Mouse (Mus musculus) bone marrow, adult 2 months (tissue): ENCODE measurements around the gene Zkscan17. TPM values are rescaled to one million over a fixed set of nuclear protein-coding genes. Genes with fewer than 3 reads are reported as not detected.
A peak's percentile ranks its signal among the peaks of the same experiment; 100 is the strongest.

Source experiments
- H3K27ac ChIP-seq: fragments of 200-500 bp; 2 replicates; pipeline ENCODE4 v1.5.1; 2012; ENCODE audit warnings: low read depth, mild to moderate bottlenecking, control low read depth, inconsistent platforms, low read length; ENCODE audit not compliant: control insufficient read depth, poor library complexity, insufficient read depth
- H3K4me1 ChIP-seq: fragments of 200-500 bp; 2 replicates; pipeline ENCODE4 v1.6.1; 2011; ENCODE audit warnings: low read length; ENCODE audit not compliant: control insufficient read depth, insufficient read depth
- H3K4me3 ChIP-seq: fragments of 200-500 bp; replicated peaks from 2 replicates; pipeline ENCODE3; 2011; ENCODE audit warnings: mild to moderate bottlenecking, low read depth, low read length, control low read depth; ENCODE audit not compliant: control insufficient read depth
- CTCF ChIP-seq: fragments of 200-500 bp; IDR thresholded peaks from 2 replicates; pipeline ENCODE4 v1.5.1; 2011; ENCODE audit warnings: low read length, control low read depth; ENCODE audit not compliant: control insufficient read depth, insufficient read depth
- POLR2A ChIP-seq: fragments of 200-500 bp; IDR thresholded peaks from 2 replicates; pipeline ENCODE4 v1.6.1; 2011; ENCODE audit warnings: low read depth, mild to moderate bottlenecking, control low read depth, low read length, borderline replicate concordance; ENCODE audit not compliant: control insufficient read depth
- WGBS: fragments of 180-500 bp; shearing (Covaris S2); methylation state at CpG from one replicate; pipeline ENCODE4 v1.1.7; 2018; 5-methylcytosine and 5-hydroxymethylcytosine counted together
- polyA plus RNA-seq: library from polyadenylated mRNA; stranded (reverse); fragments of >200 nt; gene quantifications from 2 replicates; pipeline ENCODE4 v1.2.4, GENCODE M21; 2011; ENCODE audit warnings: low replicate concordance; ENCODE audit not compliant: missing spikeins, insufficient read depth, insufficient read length

Gene Zkscan17
- polyA plus RNA-seq, 1 experiment, result 7.9 TPM

DNA sequence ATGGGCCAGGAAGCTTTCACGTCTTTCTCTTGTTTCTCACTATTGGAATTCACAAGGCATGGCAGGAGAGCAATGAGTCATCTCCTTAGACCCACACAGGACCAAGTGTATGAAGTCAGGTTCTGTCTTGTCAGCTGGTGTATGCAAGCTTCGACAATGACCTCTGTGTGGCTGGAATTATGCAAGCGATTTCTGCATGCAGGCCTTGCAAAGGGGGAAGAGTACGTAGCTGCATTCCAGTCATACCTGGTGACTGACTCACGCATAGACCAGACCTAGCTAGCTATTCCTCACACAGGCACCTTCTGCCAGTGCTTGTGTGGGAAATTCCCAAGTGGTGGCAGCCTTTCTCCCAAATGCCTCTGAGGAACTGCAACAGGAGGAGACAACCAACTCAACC, 67.6 kb downstream of the Zkscan17 start:
- 64% methylated on average over 5 of the region's 5 CpGs for WGBS
- no peak overlapping the region for H3K4me3 ChIP-seq

DNA sequence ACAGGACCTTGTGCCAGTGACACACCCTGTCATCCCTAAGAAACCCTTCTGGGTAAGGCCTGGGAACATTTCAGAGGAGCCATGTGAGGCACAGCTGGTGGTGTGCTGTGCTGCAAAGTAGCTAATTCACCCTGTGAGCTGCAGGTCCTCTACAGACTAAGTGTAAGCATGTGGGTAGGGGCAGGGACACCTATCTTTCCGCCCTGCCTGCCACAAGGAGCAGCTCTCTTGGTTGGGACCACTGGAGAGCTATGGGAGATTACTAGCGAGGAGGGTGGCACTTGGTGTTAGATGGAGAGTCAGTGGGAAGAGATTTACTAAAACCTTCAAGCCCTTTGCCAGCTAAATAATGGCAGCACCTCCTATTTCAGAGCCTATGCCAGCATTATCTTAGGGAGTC, 69.7 kb downstream of the Zkscan17 start:
- TF ChIP-seq CTCF (no peak), POLR2A (no peak)
- H3K27ac ChIP-seq, result no peak overlapping the region
- 91% methylated on average over 2 of the region's 2 CpGs for WGBS
- H3K4me3 ChIP-seq, result no peak overlapping the region
- H3K4me1 ChIP-seq, result no peaks in the 10 kb centered on the region

More for the DNA sequence above, 67.6 kb downstream of the Zkscan17 start:
- TF ChIP-seq CTCF, result no peak
- no peak for TF ChIP-seq POLR2A
- Histone ChIP-seq H3K27ac (no peak overlapping the region), H3K4me1 (no peaks in the 10 kb centered on the region)

DNA sequence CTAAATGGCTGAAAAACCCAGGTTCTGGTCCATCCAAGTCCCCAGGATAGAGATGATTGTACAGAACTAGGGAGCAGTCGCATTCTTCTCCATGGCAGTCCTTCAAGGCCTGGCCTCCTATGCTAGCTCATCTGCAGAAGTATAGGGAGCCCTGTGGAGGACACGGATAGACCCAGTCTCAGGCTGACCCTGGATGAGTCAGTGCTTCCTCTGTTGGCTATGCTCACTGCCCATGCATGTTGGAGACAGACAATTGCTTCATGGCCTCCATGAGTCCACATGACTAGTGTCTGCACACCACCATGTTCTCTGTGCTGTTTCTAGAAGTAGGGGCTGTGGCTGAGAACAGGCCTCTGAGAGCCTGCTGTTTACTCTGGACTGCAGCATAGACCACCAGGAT, 70.2 kb downstream of the Zkscan17 start:
- H3K27ac ChIP-seq, result no peak overlapping the region
- no peak overlapping the region for H3K4me3 ChIP-seq
- H3K4me1 ChIP-seq, result no peaks in the 10 kb centered on the region
- TF ChIP-seq CTCF (no peak), POLR2A (no peak)
- 83% methylated on average over 2 of the region's 2 CpGs for WGBS

DNA sequence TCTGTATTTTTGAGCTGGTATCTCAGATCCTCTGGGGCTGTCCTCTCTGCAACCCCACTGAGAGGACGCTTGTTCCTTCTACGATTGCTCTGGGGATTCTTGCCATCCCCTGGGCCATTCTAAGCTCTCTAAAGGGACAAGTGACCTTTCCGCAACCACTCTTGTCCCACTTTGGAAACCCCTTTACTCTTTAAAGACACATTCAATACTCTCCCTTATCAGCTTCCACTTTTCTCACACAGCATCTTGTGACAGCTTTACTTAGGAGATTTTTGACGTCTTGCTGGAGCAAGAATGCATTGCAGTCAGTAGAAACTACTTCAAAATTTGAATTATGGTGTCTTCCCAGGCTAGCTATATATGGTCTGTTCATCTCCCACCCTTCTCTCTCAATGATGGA, 75.5 kb downstream of the Zkscan17 start, which contains the start of gene Snap47:
TSS of gene Snap47 (minus strand) at position 101 of the 400 bp plus-strand sequence.
- Histone ChIP-seq H3K27ac (no peak within 1 kb of the TSS), H3K4me1 (peaks cover 2% of the 10 kb centered on the region; the same call in 1 of the 2 replicates), H3K4me3 (peak within 1 kb of the TSS; percentile 78)
- TF ChIP-seq POLR2A (no peak), CTCF (no peak)
- 80% methylated on average over 4 of the region's 4 CpGs for WGBS

DNA sequence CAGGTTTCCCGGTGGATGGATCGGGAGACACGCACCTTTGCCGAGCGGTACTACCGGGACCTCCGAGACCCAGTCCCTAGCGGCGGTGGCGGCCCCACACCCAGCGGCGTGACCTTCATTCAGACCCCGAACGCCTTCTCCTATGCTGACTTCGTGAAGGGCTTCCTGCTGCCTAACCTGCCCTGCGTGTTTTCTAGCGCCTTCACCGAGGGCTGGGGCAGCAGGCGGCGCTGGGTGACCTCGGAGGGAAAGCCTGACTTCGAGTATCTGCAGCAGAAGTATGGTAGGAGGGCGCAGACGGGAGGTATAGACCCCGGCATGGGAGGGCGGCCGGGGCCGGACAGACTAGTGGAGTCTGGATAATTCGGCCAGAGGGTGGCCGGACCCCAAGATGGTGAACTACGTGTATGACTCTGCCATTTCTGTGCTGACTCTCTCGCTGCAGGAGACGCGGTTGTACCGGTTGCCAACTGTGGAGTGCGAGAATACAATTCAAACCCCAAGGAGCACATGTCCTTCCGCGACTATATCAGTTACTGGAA, 76.2 kb downstream of the Zkscan17 start:
- under 1% methylated on average over 38 of the region's 38 CpGs for WGBS
- Histone ChIP-seq H3K27ac (no peak overlapping the region), H3K4me3 (peak overlapping the region; percentile 78), H3K4me1 (peaks cover 2% of the 10 kb centered on the region; the same call in 1 of the 2 replicates)
- no peak for TF ChIP-seq POLR2A
- TF ChIP-seq CTCF, result no peak

DNA sequence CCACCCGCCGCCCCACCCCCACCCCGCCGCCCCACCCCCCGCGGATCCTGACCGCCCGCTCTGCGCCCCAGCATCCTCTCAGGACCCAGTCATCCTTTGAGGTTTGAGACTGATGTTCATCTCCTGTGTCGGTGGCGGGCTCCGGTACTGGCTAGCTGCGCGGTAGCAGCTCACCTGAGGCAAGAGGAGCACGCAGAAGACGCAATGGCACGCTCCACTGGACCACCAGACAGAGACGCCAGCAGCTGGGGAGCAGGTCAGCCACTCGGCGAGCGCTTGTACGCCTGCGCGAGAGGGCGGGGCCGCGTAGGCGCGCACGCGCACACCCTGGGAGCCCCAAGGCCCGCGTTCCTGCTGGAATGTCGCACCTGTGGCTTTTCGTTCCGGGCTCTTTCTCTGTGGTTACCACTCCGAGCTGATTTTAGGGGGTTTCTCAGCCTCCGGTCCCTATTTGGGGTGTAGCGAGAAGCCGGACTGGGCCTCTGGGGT, 76.8 kb downstream of the Zkscan17 start, which contains the start of gene Jmjd4:
TSS of gene Jmjd4 (plus strand) at position 305 of the 489 bp plus-strand sequence.
- TF ChIP-seq POLR2A, result peak; percentile 64; the same call in 1 of the 2 replicates
- no peak for TF ChIP-seq CTCF
- H3K4me3 ChIP-seq, result peak within 1 kb of the TSS; percentile 78
- H3K27ac ChIP-seq, result no peak within 1 kb of the TSS
- peaks cover 2% of the 10 kb centered on the region; the same call in 1 of the 2 replicates for H3K4me1 ChIP-seq
- WGBS, result under 1% methylated on average over 40 of the region's 40 CpGs

DNA sequence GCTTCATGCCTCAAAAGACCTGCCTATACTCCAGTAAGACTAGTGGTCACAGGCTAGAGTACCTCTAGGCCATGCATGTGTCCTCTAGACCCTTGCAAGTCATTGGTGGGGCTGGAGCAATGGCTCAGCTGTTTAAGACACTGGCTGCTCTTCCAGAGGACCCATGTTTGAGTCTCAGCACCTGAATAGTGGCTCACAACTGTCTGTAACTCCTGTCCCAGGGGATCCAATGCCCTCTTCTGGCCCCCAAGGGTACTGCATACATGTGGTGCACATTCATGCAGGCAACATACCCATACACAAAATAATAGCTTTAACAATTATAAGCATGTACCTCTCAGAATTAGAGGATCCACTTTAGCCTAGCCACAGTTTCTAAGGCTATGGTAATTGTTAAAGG, 83.4 kb downstream of the Zkscan17 start:
- Histone ChIP-seq H3K4me1 (no peaks in the 10 kb centered on the region), H3K27ac (no peak overlapping the region), H3K4me3 (no peak overlapping the region)
- TF ChIP-seq CTCF (no peak), POLR2A (no peak)

DNA sequence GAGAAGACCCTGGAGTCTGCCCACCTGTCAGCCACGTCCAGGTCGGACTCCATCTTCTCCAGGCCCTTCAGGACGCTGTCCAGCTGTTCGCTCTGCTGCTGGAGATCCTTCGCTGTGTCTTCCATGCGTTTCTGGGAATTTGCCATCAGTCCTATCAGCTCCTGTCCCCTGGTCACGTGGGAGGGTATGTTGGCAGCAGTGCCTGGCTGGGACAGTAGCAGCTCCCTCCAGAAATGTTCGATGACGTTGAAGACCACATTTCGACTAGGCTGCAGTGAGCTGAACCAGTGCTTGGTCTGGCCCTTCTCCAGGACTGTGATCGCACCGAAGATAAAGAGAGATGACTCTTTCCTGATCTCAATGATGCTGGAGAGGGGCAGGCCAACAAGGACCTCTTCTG, 88.6 kb downstream of the Zkscan17 start:
- no peaks in the 10 kb centered on the region for H3K4me1 ChIP-seq
- no peak overlapping the region for H3K27ac ChIP-seq
- TF ChIP-seq POLR2A (no peak), CTCF (no peak)
- WGBS, result 73% methylated on average over 12 of the region's 12 CpGs
- H3K4me3 ChIP-seq, result no peak overlapping the region

Other genes starting within 250 kb of the Zkscan17 start
- gene Wnt3a, start 236.0 kb downstream of the Zkscan17 start, polyA plus RNA-seq, result not detected in 2 replicates
- 0.49 TPM in 1 of 2 replicates, not detected in the other for gene Wnt9a, start 219.8 kb downstream of the Zkscan17 start, polyA plus RNA-seq
- gene Prss38, start 151.1 kb downstream of the Zkscan17 start, polyA plus RNA-seq, result not detected in 2 replicates
- gene Jmjd4, start 76.7 kb downstream of the Zkscan17 start, polyA plus RNA-seq, result 1.4 and 2.8 TPM in 2 replicates
- 3.8 and 14.4 TPM in 2 replicates for gene Snap47, start 75.6 kb downstream of the Zkscan17 start, polyA plus RNA-seq
- 1.3 and 1.6 TPM in 2 replicates for gene Zfp867, start 54.3 kb downstream of the Zkscan17 start, polyA plus RNA-seq
- gene Nlrp3, start 14.8 kb upstream of the Zkscan17 start, polyA plus RNA-seq, result 4.1 and 4.2 TPM in 2 replicates
- not detected in 2 replicates for gene Olfr222, start 49.5 kb upstream of the Zkscan17 start, polyA plus RNA-seq
- not detected in 2 replicates for gene Olfr223, start 66.5 kb upstream of the Zkscan17 start, polyA plus RNA-seq
- gene Mprip, start 134.6 kb upstream of the Zkscan17 start, polyA plus RNA-seq, result 25.7 and 41.6 TPM in 2 replicates